Mouse (Mus musculus) erythroid progenitor cell, adult 5-6 weeks (primary cell): ENCODE data around the gene Ap3s2. TPM values are rescaled to one million over a fixed set of nuclear protein-coding genes. Genes with fewer than 3 reads are reported as not detected.

Experiments used
- ATAC-seq: replicated peaks from 2 replicates; pipeline ENCODE4 v1.8.0; 2016; ENCODE audit warnings: moderate number of reproducible peaks, mild to moderate bottlenecking, moderate TSS enrichment, inconsistent platforms; ENCODE audit not compliant: poor library complexity, low FRiP score, severe bottlenecking
- total RNA-seq, 2 experiments: library from RNA; stranded (forward) in 1 of 2; stranded (reverse) in 1 of 2; fragments of 150-400 nt in 1 of 2; fragments of 186-747, 209-891 nt in 1 of 2; gene quantifications; 2 replicates each; pipeline versions ENCODE4 v1.2.3 to v1.2.4; 2015 to 2017; ENCODE audit warnings: low replicate concordance in 2 of 2

The Ap3s2 gene
- total RNA-seq, 2 experiments from 2014 or later: 1.5 to 6.7 TPM

- ATAC-seq: no peak
Observed at GRCm38 (mm10) chr7:79892576-79893428, 27.6 kb downstream of the Ap3s2 start.

- ATAC-seq: no peak
Observed at GRCm38 (mm10) chr7:79890436-79891221, 29.8 kb downstream of the Ap3s2 start.

DNA sequence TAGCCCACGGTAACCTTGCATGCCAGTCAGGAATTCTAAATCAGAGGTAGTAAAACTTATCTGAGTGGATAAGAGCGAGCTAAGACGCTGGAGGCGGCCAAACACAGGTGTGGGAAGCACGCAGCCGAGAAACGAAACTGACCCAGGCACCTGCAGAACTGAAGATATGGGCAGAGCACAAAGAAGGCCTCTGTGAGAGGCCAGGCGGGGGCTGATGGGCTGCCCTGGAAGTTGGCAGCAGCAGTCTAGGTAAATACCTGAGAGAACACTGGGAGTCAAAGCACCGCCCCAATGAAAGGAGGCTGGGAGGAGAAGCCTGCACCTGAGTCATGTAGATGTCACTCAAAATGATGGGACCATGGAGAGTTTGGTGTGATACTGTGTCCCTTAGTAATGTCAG is 31.8 kb downstream of the Ap3s2 start:
- no peak for ATAC-seq

DNA sequence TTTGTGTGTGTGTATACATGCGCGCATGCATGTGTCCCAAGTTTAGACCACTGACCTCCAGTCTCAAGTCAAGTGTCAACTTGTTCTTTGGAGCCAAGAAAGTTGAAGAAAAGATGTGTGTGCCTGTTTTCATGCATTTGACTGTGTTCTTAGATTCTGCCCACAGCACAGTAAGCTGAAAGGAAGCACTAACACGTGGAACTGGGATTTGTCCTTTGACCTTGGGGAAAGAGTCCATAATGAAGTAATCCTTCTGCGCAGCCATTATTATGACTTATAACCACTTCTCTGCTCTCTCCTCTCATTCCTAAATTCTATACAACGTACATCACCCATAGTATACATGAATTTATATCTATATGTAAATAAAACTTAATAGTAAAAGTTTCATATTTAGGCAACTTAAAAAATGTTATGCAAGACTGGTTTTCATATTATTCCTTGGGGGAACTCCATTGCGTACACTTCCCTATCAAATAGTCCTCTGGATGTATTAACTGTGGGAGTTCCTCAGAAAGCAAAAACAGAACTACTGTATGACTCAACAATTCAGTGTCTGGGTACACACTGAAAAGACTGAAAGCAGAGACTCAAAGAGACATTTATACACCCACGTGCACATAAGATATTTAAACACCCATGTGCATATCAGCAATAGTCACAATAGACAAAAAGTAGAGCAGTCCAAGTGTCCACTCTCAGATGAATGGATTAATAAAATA is 36.7 kb downstream of the Ap3s2 start:
- ATAC-seq: no peak

- ATAC-seq: no peak
Observed at GRCm38 (mm10) chr7:79881901-79882300, 38.5 kb downstream of the Ap3s2 start.

DNA sequence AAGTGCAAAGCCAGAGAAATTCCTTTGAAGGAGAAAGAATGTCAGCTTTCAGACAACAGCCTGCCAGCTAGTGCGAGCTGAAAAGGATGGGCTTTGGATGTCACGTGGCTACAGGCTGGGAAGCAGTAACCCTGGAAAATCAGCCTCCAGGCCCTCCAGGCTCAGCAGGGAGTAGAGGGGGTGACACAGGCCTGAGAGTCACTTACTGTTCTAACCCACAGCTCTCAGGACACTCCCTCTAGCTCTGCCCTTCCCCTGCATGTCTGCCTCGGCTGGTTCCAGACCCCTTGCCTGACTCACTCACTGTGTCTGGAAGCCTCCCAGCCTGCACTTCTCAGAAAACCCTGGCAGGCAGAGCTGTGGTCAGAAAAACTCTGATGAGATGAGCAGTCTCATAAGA is 39.5 kb downstream of the Ap3s2 start:
- ATAC-seq: no peak

DNA sequence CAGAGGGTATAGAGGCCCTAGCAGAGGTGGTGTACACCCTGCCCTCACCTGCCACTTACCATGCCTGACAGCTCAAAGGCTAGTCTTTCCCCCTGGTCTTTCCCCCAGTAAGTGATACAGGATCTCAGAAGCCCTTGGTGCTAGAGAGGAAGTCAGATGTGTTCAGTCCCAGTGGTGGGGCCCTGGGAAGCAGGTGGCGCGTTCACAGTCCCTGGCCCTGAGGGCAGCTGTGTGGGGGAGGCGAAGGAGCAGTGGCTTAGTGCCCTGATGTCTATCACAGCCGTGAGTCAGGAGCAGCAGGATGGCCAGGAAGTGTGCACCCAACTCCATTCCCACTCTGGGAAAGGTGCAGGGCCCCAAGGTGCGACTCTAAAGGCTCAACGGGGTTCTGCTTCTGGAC is 40.4 kb downstream of the Ap3s2 start:
- ATAC-seq: no peak

DNA sequence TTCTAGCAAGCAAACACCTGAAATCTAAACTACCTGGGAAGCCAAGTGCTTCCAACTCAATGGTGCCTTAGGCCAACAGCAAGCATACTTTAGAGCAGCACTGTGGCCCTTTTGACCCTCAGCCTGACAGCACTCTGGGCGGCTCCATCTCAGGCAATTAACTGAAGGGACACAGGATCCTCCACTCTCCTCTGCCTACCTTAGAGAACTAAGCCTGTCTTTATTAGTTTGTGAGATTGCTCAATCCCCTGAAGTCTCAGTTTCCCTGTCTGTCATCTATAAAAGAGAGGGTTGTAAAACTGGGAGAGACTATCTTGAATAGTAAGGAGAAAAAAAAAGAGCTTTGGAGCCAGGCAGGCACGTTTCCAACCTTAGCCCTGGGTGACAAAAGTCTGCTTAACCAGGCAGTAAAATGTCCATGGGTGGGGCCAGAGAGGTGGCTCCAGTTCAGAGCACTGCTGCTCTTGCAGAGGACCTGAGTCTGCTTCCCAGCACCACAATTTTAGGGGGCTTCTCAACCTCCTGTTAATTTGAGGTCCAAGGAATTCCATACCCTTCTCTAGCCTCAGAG is 41.9 kb downstream of the Ap3s2 start:
- no peak for ATAC-seq

DNA sequence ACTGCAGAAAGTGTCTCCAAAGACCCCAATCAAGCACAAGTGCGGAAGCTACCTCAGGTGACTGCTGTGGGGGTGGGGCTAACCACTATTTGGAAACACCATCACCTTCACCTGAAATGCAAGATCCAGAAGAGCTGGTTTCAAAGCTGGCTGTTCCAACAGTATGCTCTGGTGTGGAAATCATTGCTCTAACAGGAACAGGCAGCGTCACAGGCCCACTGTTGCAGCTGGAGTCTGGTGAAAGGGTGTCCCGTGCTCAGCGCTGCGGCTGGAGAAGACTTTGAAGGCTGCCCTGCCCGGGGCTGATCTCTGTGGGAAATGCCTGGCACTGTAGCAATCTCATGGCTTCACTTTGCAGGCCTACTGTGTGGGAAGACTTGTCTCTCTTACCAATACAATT is 47.0 kb downstream of the Ap3s2 start:
- no peak for ATAC-seq

- no peak for ATAC-seq
Observed at GRCm38 (mm10) chr7:79871797-79872345, 48.6 kb downstream of the Ap3s2 start.

- ATAC-seq: no peak
Observed at GRCm38 (mm10) chr7:79869072-79869719, 51.3 kb downstream of the Ap3s2 start.

- ATAC-seq: no peak
Observed at GRCm38 (mm10) chr7:79868475-79868874, 52.0 kb downstream of the Ap3s2 start.

GRCm38 (mm10) chr7:79867861-79868260 is 52.6 kb downstream of the Ap3s2 start:
- ATAC-seq: no peak

DNA sequence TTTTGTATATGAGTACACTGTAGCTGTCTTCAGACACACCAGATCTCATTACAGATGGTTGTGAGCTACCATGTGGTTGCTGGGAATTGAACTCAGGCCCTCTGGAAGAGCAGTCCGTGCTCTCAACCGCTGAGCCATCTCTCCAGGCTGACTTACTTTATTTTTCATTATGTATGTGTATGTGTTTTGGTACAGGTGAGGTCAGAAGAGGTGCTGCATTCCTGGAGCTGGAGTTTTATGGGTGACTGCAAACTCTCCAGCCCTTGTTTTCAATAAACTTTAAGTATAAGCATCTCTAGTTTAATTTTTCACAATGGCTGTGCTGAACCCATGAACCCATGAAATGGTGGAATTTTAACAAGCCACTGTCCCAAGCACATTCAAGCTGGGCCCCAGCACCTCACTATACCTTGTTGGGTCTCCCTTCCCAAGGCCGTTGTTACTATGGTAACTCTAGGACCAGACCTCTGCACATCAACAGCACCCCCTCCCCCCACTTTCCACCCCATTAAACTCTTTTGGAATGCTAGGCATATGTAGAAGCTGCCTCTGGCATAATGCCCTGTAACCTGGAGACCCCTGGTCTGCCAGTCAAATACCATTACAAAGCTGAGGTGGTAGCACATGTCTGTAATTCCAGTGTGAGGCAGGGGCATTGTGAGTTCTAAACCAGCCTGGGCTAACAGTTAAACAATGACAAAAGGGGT is 54.0 kb downstream of the Ap3s2 start:
- ATAC-seq: no peak

GRCm38 (mm10) chr7:79861794-79862193 is 58.7 kb downstream of the Ap3s2 start:
- no peak; the same call in 1 of the 2 replicates for ATAC-seq

- no peak for ATAC-seq
Observed at GRCm38 (mm10) chr7:79860811-79861210, 59.6 kb downstream of the Ap3s2 start, which contains the start of gene Anpep. Gene Anpep, minus strand, starts transcription at chr7:79861059.

- ATAC-seq: no peak
Observed at GRCm38 (mm10) chr7:79858956-79859630, 61.4 kb downstream of the Ap3s2 start.
